Mouse (Mus musculus): ENCODE data around the gene Gm7073. TPM values are rescaled to one million over a fixed set of nuclear protein-coding genes. Genes with fewer than 3 reads are reported as not detected.
A peak's percentile ranks its signal among the peaks of the same experiment; 100 is the strongest.

The Gm7073 gene
- polyA plus RNA-seq, 2 experiments, result not detected

DNA sequence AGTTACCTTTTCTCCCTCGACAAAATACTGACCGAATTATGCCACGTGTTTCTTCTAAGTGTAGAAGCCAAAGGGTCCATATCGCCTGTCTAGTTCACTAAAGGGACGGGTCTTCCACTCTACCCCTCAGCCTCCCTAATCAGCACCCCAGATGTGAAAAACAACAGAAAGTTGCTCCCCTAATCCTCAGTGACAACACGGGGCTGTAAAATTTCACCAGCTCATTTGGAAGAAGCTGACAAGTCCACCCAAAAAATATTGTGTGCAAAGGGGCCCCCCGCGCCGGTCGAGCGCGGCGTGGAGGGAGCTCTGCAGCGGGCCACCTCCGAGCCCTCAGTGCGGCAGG, 8.0 kb upstream of the Gm7073 start:
- Histone ChIP-seq H3K9ac (ENCODE audit: low read depth, low read length, severe bottlenecking) (peak overlapping the region; percentile 66), H3K36me3 (ENCODE audit: control insufficient read depth, insufficient read depth, low read length) (no peaks in the 10 kb centered on the region), H3K4me1 (ENCODE audit: control insufficient read depth, insufficient read depth, low read length) (no peaks in the 10 kb centered on the region), H3K27me3 (ENCODE audit: control insufficient read depth, insufficient read depth, low read length) (no peaks in the 10 kb centered on the region; the same call in 1 of the 2 replicates), H3K4me3 (replicated peaks; ENCODE audit: low read length) (peak overlapping the region; percentile 51), H3K27ac (replicated peaks; ENCODE audit: low read depth, low read length) (0 out of 2 replicates have a peak overlapping the region, but pooled peaks have one; percentile 48), H3K4me2 (replicated peaks; ENCODE audit: low read depth, low read length, severe bottlenecking) (peak overlapping the region; percentile 46), H3K9me3 (ENCODE audit: control insufficient read depth, low read length) (no peaks in the 10 kb centered on the region)
- 25% methylated on average over 15 of the region's 16 CpGs for WGBS
- ATAC-seq (ENCODE audit: low FRiP score, low read depth), result no peak
- no peak for TF ChIP-seq POLR2A (IDR thresholded peaks at IDR 0.05; ENCODE audit: borderline replicate concordance, extremely low read depth, insufficient read depth, insufficient read length)
- DNase-seq (ENCODE audit: low spot score), result no peak

DNA sequence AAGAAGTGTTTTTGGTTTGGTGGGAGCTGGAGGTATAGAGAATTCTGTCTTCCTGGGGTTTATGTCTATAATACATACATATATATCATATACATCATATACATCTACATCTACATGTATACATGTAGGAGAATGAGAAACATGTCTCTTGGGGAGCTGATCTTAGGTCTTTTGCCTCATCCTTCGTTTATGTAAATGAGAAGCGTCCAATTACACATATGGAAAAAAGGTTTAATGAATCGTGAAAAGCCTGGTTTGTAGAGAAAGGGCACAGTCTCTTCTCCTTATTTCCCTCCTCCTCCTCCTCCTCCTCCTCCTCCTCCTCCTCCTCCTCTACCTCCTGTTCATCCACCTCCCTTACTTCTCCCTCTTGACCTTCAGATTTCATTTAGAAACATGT, 6.9 kb upstream of the Gm7073 start:
- Histone ChIP-seq H3K4me1 (ENCODE audit: control insufficient read depth, insufficient read depth, low read length) (no peaks in the 10 kb centered on the region), H3K4me3 (replicated peaks; ENCODE audit: low read length) (no peak overlapping the region), H3K27me3 (ENCODE audit: control insufficient read depth, insufficient read depth, low read length) (no peaks in the 10 kb centered on the region; the same call in 1 of the 2 replicates), H3K27ac (replicated peaks; ENCODE audit: low read depth, low read length) (no peak overlapping the region), H3K9me3 (ENCODE audit: control insufficient read depth, low read length) (no peaks in the 10 kb centered on the region), H3K9ac (ENCODE audit: low read depth, low read length, severe bottlenecking) (no peak overlapping the region), H3K36me3 (ENCODE audit: control insufficient read depth, insufficient read depth, low read length) (no peaks in the 10 kb centered on the region), H3K4me2 (replicated peaks; ENCODE audit: low read depth, low read length, severe bottlenecking) (no peak overlapping the region)
- no peak for TF ChIP-seq POLR2A (IDR thresholded peaks at IDR 0.05; ENCODE audit: borderline replicate concordance, extremely low read depth, insufficient read depth, insufficient read length)
- WGBS, result 57% methylated on average over 3 of the region's 3 CpGs
- no peak for DNase-seq (ENCODE audit: low spot score)
- ATAC-seq (ENCODE audit: low FRiP score, low read depth), result no peak

DNA sequence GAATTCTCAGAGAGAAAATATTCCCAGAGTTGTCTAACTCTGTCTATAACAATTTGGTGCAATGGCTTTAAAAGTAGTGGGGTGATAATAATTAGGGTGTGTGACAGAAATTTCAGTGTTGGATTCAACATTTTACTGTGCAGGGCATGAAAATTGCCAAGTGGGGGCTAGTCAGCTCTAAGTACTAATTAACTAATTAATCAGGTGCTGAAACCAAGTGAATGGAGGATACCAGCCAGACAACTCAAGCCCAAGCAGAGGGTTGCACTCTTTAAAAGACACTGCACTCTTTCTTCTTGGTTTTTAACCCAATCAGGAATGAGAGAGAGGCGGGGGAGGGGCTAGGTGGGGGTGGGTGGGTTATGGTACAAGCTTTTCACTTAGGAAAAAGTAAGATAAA, 6.4 kb upstream of the Gm7073 start:
- Histone ChIP-seq H3K27ac (replicated peaks; ENCODE audit: low read depth, low read length) (no peak overlapping the region), H3K4me1 (ENCODE audit: control insufficient read depth, insufficient read depth, low read length) (no peaks in the 10 kb centered on the region), H3K9me3 (ENCODE audit: control insufficient read depth, low read length) (no peaks in the 10 kb centered on the region), H3K36me3 (ENCODE audit: control insufficient read depth, insufficient read depth, low read length) (no peaks in the 10 kb centered on the region), H3K9ac (ENCODE audit: low read depth, low read length, severe bottlenecking) (no peak overlapping the region), H3K27me3 (ENCODE audit: control insufficient read depth, insufficient read depth, low read length) (no peaks in the 10 kb centered on the region; the same call in 1 of the 2 replicates), H3K4me3 (replicated peaks; ENCODE audit: low read length) (no peak overlapping the region), H3K4me2 (replicated peaks; ENCODE audit: low read depth, low read length, severe bottlenecking) (no peak overlapping the region)
- TF ChIP-seq POLR2A (IDR thresholded peaks at IDR 0.05; ENCODE audit: borderline replicate concordance, extremely low read depth, insufficient read depth, insufficient read length), result no peak
- DNase-seq (ENCODE audit: low spot score) (no peak), ATAC-seq (ENCODE audit: low FRiP score, low read depth) (no peak)
- 80% methylated on average over 1 of the region's 1 CpGs for WGBS

DNA sequence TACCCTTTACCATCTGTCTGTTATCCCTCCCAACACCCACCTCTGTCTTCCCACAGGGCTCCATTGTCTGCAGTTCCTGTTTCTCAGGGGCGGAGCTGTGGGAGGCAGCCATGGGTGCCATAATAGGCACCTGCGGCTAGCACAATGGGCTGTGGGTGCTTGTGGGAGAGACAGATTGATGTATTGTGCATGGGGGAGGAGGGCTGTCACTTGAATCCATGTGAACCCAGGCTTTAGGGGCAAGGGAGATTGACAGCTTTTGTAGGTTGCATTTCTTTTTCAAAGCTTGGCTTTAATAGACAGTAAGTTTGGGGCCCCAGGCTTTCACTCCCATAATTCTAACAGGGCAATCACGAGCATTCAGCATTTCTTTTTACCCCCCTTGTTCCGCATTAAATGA, 5.0 kb upstream of the Gm7073 start:
- no peaks in the 10 kb centered on the region for H3K4me1 ChIP-seq (ENCODE audit: control insufficient read depth, insufficient read depth, low read length)
- 50% methylated on average over 4 of the region's 4 CpGs for WGBS
- H3K9ac ChIP-seq (ENCODE audit: low read depth, low read length, severe bottlenecking), result no peak overlapping the region
- TF ChIP-seq POLR2A (IDR thresholded peaks at IDR 0.05; ENCODE audit: borderline replicate concordance, extremely low read depth, insufficient read depth, insufficient read length), result no peak
- H3K27ac ChIP-seq (replicated peaks; ENCODE audit: low read depth, low read length), result no peak overlapping the region
- no peak overlapping the region for H3K4me3 ChIP-seq (replicated peaks; ENCODE audit: low read length)
- H3K36me3 ChIP-seq (ENCODE audit: control insufficient read depth, insufficient read depth, low read length), result no peaks in the 10 kb centered on the region
- DNase-seq (ENCODE audit: low spot score), result no peak
- no peak for ATAC-seq (ENCODE audit: low FRiP score, low read depth)
- H3K9me3 ChIP-seq (ENCODE audit: control insufficient read depth, low read length), result no peaks in the 10 kb centered on the region
- H3K4me2 ChIP-seq (replicated peaks; ENCODE audit: low read depth, low read length, severe bottlenecking), result no peak overlapping the region
- H3K27me3 ChIP-seq (ENCODE audit: control insufficient read depth, insufficient read depth, low read length), result no peaks in the 10 kb centered on the region; the same call in 1 of the 2 replicates

DNA sequence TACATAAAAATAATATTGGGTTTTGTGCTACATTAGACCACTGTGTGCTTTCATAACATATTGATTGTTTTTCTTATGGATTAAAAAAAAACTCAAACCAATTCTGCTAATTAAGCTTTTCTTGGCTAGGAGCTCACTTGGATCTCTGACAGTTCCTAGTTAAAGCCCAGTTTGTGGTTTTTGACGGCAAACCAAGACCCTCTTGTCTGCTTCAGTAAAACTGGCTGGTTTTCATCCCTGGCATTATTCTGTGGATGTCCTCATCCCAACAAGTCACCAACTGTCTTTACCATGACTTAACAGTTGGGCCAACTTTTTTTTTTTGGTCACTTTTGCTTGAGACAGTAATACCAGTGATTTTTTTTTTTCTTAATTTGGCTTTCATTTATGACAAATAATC, 3.9 kb upstream of the Gm7073 start:
- H3K36me3 ChIP-seq (ENCODE audit: control insufficient read depth, insufficient read depth, low read length), result no peaks in the 10 kb centered on the region
- no peak overlapping the region for H3K4me2 ChIP-seq (replicated peaks; ENCODE audit: low read depth, low read length, severe bottlenecking)
- ATAC-seq (ENCODE audit: low FRiP score, low read depth) (no peak), DNase-seq (ENCODE audit: low spot score) (no peak)
- TF ChIP-seq POLR2A (IDR thresholded peaks at IDR 0.05; ENCODE audit: borderline replicate concordance, extremely low read depth, insufficient read depth, insufficient read length), result no peak
- H3K4me1 ChIP-seq (ENCODE audit: control insufficient read depth, insufficient read depth, low read length), result no peaks in the 10 kb centered on the region
- no peaks in the 10 kb centered on the region for H3K9me3 ChIP-seq (ENCODE audit: control insufficient read depth, low read length)
- no peak overlapping the region for H3K27ac ChIP-seq (replicated peaks; ENCODE audit: low read depth, low read length)
- H3K9ac ChIP-seq (ENCODE audit: low read depth, low read length, severe bottlenecking), result no peak overlapping the region
- 36% methylated on average over 1 of the region's 1 CpGs for WGBS
- no peak overlapping the region for H3K4me3 ChIP-seq (replicated peaks; ENCODE audit: low read length)
- no peaks in the 10 kb centered on the region; the same call in 1 of the 2 replicates for H3K27me3 ChIP-seq (ENCODE audit: control insufficient read depth, insufficient read depth, low read length)

DNA sequence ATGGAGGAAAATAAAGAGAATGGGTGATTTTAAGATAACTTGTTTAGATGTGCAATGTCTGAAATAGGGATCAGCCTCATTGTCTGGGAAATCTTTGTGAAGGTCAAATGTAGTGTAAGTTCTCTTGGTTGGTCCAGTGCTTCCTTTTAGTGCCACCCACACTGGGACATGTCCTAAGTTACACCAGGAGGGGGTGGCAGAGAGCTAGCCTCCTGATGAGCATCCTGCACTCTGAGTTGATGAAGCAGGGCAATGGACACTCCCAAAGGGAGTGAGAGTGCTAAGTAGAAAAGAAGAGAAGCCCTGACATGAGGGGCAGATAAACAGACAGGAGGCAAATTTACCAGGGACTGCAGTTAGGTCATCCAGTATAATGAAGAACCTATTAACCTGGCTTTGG, 35.1 kb downstream of the Gm7073 start:
- Histone ChIP-seq H3K4me3 (replicated peaks; ENCODE audit: low read length) (no peak overlapping the region), H3K27ac (replicated peaks; ENCODE audit: low read depth, low read length) (no peak overlapping the region), H3K9me3 (ENCODE audit: control insufficient read depth, low read length) (no peaks in the 10 kb centered on the region), H3K4me1 (ENCODE audit: control insufficient read depth, insufficient read depth, low read length) (no peaks in the 10 kb centered on the region), H3K27me3 (ENCODE audit: control insufficient read depth, insufficient read depth, low read length) (no peaks in the 10 kb centered on the region), H3K36me3 (ENCODE audit: control insufficient read depth, insufficient read depth, low read length) (no peaks in the 10 kb centered on the region), H3K4me2 (replicated peaks; ENCODE audit: low read depth, low read length, severe bottlenecking) (no peak overlapping the region), H3K9ac (ENCODE audit: low read depth, low read length, severe bottlenecking) (no peak overlapping the region)
- no peak for TF ChIP-seq POLR2A (IDR thresholded peaks at IDR 0.05; ENCODE audit: borderline replicate concordance, extremely low read depth, insufficient read depth, insufficient read length)
- ATAC-seq (ENCODE audit: low FRiP score, low read depth) (no peak), DNase-seq (ENCODE audit: low spot score) (no peak)
